Mouse (Mus musculus) inflammation-experienced regulatory T-cells (primary cell): ENCODE data around the gene Stab1. TPM values are rescaled to one million over a fixed set of nuclear protein-coding genes. Genes with fewer than 3 reads are reported as not detected.

Source experiments
- polyA plus RNA-seq, 2 experiments: library from polyadenylated mRNA; unstranded; fragments of 100-300 nt; shearing (Covaris generic); gene quantifications; one replicate each; pipeline ENCODE4 v1.2.1; 2017

Stab1 gene
- 1 to 10 TPM; 2.9 to 5.7 TPM for polyA plus RNA-seq

GRCm38 (mm10) chr14:31168425-31168824 lies at the start of gene Stab1:
TSS of gene Stab1 (minus strand) at chr14:31168641.

GRCm38 (mm10) chr14:31217666-31218065 lies 49.2 kb upstream of the Stab1 start, which contains the start of gene Sema3g:
TSS of gene Sema3g (plus strand) at chr14:31217860.

GRCm38 (mm10) chr14:31216846-31217245 lies 48.4 kb upstream of the Stab1 start, which contains the start of gene Nisch:
TSS of gene Nisch (minus strand) at chr14:31216946.

GRCm38 (mm10) chr14:31208084-31208483 lies 39.6 kb upstream of the Stab1 start, which contains the start of gene Tnnc1:
TSS of gene Tnnc1 (plus strand) at chr14:31208312.

GRCm38 (mm10) chr14:31130236-31131220 lies 37.9 kb downstream of the Stab1 start, which contains the start of gene Nt5dc2:
TSS of gene Nt5dc2 (plus strand) at chr14:31131053.

GRCm38 (mm10) chr14:31128826-31129219 lies 39.6 kb downstream of the Stab1 start, which contains the start of gene Smim4:
TSS of gene Smim4 (minus strand) at chr14:31128956.

Other genes starting within 250 kb of the Stab1 start
- under 1 TPM; 0.05 to 0.20 TPM for gene Itih3, start 244.9 kb downstream of the Stab1 start, polyA plus RNA-seq
- gene Itih1, start 225.4 kb downstream of the Stab1 start, polyA plus RNA-seq = under 1 TPM in 1 of 2 experiments, not detected in 1; 0.27 TPM
- 1 to 10 TPM; 4.7 to 6.2 TPM for gene Nek4, start 217.3 kb downstream of the Stab1 start, polyA plus RNA-seq
- 10 to 100 TPM; 16.4 to 17.5 TPM for gene Glt8d1, start 167.2 kb downstream of the Stab1 start, polyA plus RNA-seq
- 100 to 1,000 TPM; 228 to 275 TPM for gene Spcs1, start 167.0 kb downstream of the Stab1 start, polyA plus RNA-seq
- 100 to 1,000 TPM; 125 to 150 TPM for gene Pbrm1, start 149.5 kb downstream of the Stab1 start, polyA plus RNA-seq
- gene Gnl3, start 149.5 kb downstream of the Stab1 start, polyA plus RNA-seq = 10 to 100 TPM; 77.7 to 91.1 TPM
- gene Smim4, start 39.7 kb downstream of the Stab1 start, polyA plus RNA-seq = 10 to 100 TPM; 48.3 to 72.8 TPM
- 1 to 10 TPM in 1 of 2 experiments, under 1 TPM in 1; 0.99 to 2.0 TPM for gene Nt5dc2, start 37.6 kb downstream of the Stab1 start, polyA plus RNA-seq
- under 1 TPM in 1 of 2 experiments, not detected in 1; 0.43 TPM for gene Tnnc1, start 39.7 kb upstream of the Stab1 start, polyA plus RNA-seq
- gene Nisch, start 48.3 kb upstream of the Stab1 start, polyA plus RNA-seq = 100 to 1,000 TPM; 193 to 206 TPM
- gene Sema3g, start 49.2 kb upstream of the Stab1 start, polyA plus RNA-seq = not detected
- gene Phf7, start 82.7 kb upstream of the Stab1 start, polyA plus RNA-seq = 10 to 100 TPM; 12.6 to 16.0 TPM
- gene Bap1, start 82.8 kb upstream of the Stab1 start, polyA plus RNA-seq = 10 to 100 TPM; 72.0 to 89.0 TPM
- under 1 TPM; 0.08 to 0.43 TPM for gene Dnah1, start 155.3 kb upstream of the Stab1 start, polyA plus RNA-seq
- gene Capn7, start 168.0 kb upstream of the Stab1 start, polyA plus RNA-seq = 10 to 100 TPM; 52.6 to 63.5 TPM